Mouse (Mus musculus): ENCODE data around the gene Cmtm1. TPM values are rescaled to one million over a fixed set of nuclear protein-coding genes. Genes with fewer than 3 reads are reported as not detected.

The Cmtm1 gene
- not detected for total RNA-seq (2023)

DNA sequence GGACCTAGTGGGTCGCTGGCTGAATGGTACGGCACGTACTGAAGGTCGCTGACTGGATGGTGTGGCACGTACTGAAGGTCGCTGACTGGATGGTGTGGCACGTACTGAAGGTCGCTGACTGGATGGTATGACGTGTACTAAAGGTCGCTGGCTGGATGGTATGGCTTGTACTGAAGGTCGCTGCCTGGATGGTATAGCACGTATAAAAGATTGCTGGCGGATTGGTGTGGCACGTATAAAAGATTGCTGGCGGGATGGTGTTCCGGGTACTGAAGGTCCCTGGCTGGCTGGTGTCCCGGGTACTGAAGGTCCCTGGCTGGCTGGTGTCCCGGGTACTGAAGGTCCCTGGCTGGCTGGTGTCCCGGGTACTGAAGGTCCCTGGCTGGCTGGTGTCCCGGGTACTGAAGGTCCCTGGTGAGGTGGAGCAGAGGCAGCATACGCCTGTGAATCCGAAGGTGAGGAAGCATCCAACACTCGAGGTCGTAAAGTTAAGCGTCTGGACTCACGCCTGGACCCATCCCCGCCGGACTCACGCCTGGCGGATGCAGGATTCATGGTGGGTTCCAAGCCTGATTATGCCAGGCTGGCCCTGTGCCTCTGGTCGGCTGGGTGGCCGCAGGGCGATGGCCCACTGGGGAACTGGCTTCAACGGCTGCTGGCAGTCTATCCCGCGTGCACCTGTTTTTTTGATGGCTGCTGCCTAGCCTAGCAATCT, at the start of gene Cmtm1, which contains the start of gene Gm45711:
Gene Cmtm1, minus strand, starts transcription at position 705 of the 715 bp plus-strand sequence.
Gene Gm45711, minus strand, starts transcription at position 641 of the 715 bp plus-strand sequence.

DNA sequence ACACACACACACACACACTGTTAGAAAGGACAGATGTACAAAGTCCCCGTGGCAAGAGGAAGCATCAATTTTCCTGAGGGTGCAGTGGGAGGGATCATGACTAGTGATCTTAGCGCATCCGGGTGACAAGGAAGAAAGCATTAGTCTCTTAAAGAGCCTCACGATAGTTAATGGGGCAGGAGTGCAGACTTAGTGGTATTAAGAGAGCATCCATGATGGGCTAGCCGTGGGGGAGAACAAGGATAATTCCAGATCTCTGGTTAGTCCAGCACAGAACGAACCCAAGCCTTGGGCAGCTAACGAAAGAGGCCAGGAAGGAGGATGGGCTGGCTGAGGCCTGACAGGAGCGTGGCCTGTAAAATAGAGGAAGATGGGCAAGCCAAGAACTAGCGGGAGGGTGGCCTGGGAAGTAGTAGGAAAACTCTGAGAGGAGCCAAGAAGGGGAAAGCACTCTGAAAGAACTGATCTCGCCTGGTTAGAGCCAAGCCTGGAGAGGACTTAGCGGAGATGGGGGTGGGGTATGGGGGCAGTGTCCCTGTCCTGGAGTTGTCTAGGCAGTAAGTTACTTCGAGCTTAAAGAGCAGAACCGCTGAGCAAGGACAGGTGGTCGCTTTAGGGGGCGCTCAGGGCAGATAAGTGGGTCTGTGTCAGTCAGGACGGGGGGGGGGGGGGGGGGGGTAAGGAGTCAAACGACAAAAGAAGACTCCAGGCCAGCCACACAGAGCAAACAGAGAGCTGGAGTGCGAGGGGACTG, 29.5 kb upstream of the Cmtm1 start, which contains the start of gene Cmtm3:
Gene Cmtm3, plus strand, starts transcription at position 182 of the 754 bp plus-strand sequence.

DNA sequence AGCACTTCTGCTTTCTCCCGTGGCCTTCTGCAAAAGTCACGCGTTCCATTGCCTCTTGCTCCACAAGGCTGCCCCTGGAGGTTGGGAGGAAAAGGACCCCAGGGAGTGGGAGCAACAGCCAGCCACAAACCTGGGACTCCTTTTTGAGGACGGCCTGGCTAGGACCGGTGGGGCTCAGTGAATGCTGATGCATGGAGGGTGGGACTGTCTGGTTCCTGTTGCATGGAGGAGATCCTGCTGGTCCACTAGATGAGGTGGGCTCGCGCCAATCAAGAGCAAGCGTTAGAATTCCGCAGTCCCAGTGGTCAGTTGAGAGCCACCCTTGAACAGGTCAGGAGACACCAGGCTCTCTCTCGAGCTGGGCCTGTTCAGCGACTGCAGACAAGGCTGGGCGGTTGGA, 12.0 kb upstream of the Cmtm1 start, which contains the start of gene Cmtm2b:
Gene Cmtm2b, plus strand, starts transcription at position 301 of the 400 bp plus-strand sequence.

DNA sequence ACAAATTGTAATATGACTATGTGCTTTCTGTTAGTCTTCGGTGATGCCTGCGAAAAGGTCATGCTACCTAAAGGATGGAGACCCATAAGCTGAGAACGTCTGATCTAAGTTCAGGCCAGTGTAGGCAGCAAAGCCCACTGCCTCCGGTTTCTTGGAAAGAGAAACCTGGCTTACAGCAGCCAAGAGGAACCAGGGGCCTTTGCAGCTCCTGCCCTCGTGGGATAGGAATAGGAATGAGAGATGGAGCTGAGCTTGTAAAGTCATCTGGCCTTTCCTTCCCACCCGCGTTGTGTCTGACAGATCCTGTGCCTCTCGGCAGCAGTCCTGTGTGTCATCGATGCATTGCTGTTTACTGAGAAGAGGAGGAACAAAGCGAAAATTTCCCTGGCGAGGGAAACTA, 11.3 kb upstream of the Cmtm1 start, which contains the start of gene Gm11020:
Gene Gm11020, plus strand, starts transcription at position 301 of the 400 bp plus-strand sequence.

DNA sequence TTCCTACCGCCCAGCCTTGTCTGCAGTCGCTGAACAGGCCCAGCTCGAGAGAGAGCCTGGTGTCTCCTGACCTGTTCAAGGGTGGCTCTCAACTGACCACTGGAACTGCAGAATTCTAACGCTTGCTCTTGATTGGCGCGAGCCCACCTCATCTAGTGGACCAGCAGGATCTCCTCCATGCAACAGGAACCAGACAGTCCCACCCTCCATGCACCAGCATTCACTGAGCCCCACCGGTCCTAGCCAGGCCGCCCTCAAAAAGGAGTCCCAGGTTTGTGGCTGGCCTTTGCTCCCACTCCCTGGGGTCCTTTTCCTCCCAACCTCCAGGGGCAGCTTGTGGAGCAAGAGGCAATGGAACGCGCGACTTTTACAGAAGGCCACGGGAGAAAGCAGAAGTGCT, 16.9 kb downstream of the Cmtm1 start, which contains the start of gene Cmtm2a:
Gene Cmtm2a, minus strand, starts transcription at position 101 of the 400 bp plus-strand sequence.

DNA sequence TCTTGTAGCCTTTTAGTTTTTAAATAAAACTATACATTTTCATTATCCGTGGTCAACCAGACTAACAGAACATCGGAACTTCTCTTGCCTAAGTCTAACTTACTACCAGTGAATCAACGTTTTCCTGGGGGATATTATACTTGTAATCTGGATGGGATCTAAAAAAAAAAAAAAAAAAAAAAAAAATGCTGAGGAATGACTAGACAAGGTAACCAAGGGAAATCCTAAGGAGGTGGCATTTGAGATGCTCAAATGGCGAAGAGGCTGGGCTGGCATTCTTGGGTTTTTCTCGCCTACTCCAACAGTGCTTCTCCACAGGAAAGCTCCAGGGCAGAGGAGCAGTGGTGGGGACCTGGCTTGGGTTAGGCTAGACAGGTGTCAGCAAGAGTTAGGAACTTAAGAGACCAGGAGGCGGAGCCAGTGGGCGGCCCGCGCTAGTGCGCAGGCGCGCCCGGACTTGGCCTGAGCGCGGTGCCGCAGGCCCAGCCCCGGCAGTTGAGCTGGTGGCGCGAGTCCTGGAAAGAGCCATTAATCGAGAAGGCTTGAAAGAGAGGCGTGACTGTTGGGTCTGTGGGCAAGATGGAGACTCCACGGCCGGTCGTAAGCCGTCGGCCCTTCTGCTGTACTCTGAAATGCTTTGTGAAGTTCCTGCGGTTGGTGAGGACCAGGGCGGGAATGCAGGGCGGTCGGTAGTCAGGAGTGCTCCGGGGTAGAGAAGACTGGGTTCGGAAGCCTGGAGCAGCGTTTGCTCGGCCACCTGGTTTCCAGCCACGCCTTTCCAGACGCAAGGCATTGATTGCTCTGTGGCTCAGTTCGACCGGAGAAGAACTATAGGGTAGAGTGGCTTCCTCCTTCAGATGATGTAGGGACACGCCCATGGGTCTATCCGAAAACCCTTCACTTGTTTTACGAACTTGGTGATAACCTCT, 59.2 kb downstream of the Cmtm1 start, which contains the start of gene Cklf:
Gene Cklf, plus strand, starts transcription at position 423 of the 929 bp plus-strand sequence.

DNA sequence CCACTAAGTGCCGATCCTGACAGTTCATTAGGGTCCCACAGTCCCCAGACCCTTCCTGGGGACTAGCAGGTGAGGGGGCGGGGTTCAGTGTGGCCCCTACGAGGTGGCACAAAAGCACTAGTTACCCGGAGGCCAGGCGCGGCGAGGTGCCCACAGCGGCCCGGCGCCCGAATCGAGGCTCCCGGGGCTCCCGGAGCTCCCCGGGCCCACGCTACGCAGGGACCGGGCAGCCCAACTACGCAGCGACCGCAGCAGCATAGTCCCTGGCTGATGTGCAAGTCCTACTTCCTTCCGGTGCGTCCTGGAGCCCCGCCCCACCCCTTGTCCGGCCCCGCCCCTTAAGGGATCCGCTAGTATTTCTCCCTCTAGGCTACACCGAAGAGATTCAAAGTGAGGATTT, 61.7 kb downstream of the Cmtm1 start, which contains the start of gene Tk2:
Gene Tk2, minus strand, starts transcription at position 283 of the 400 bp plus-strand sequence.

Other genes starting within 250 kb of the Cmtm1 start
- gene Cdh5, start 208.5 kb downstream of the Cmtm1 start, total RNA-seq (2023): 1 to 10 TPM in 1 of 2 experiments, under 1 TPM in 1; 0.62 to 1.1 TPM
- gene Bean1, start 139.7 kb downstream of the Cmtm1 start, total RNA-seq (2023): not detected
- 100 to 1,000 TPM in 1 of 2 experiments, 10 to 100 TPM in 1; 93.8 to 144 TPM for gene Tk2, start 61.6 kb downstream of the Cmtm1 start, total RNA-seq (2023)
- gene Cklf, start 59.3 kb downstream of the Cmtm1 start, total RNA-seq (2023): 10 to 100 TPM; 72.0 to 85.3 TPM
- not detected for gene Cmtm2a, start 17.0 kb downstream of the Cmtm1 start, total RNA-seq (2023)
- not detected for gene Gm45711, start 64 bp downstream of the Cmtm1 start, total RNA-seq (2023)
- gene Gm11020, start 11.4 kb upstream of the Cmtm1 start, total RNA-seq (2023): not detected
- not detected for gene Cmtm2b, start 12.1 kb upstream of the Cmtm1 start, total RNA-seq (2023)
- gene Cmtm3, start 29.3 kb upstream of the Cmtm1 start, total RNA-seq (2023): 10 to 100 TPM; 14.2 to 16.9 TPM
- 1 to 10 TPM; 1.1 to 1.4 TPM for gene Cmtm4, start 85.7 kb upstream of the Cmtm1 start, total RNA-seq (2023)
- 10 to 100 TPM; 47.8 to 64.7 TPM for gene Dync1li2, start 132.9 kb upstream of the Cmtm1 start, total RNA-seq (2023)
- gene Terb1, start 199.8 kb upstream of the Cmtm1 start, total RNA-seq (2023): 1 to 10 TPM; 2.4 to 2.8 TPM
- 10 to 100 TPM; 44.8 to 45.2 TPM for gene Nae1, start 224.5 kb upstream of the Cmtm1 start, total RNA-seq (2023)
- 1 to 10 TPM in 1 of 2 experiments, under 1 TPM in 1; 0.95 to 2.7 TPM for gene Car7, start 224.5 kb upstream of the Cmtm1 start, total RNA-seq (2023)

Data from B cell, adult 67 days (primary cell).